ENCODE assay signal across 10 mouse cellular contexts in genomic region chr15:84298804-84299370, GRCm38 (mm10). TPM values are rescaled to one million over a fixed set of nuclear protein-coding genes. Genes with fewer than 3 reads are reported as not detected.
DNase-seq lines count a peak whose midpoint lies in the region; ATAC-seq and TF ChIP-seq lines count a peak whose summit lies in the region.
"Had no signal": no experiment of that assay in that cellular context is flagged by ENCODE, and none has a peak within 500 bp of the region (broad histone marks: within the 10 kb centered on the region; RNA-seq: fewer than 3 reads in every experiment).

No protein-coding gene starts in this region.

- ATAC-seq in hindbrain, postnatal 0 days: peak; percentile 33; the same call in 1 of the 2 replicates
- ATAC-seq in midbrain, embryonic 14.5 days (ENCODE audit: low FRiP score, low TSS enrichment): 0 out of 2 replicates have a peak, but pooled peaks have one; percentile 25

- peaks cover 13% of the 10 kb centered on the region; the same call in 1 of the 2 replicates for H3K36me3 ChIP-seq in embryonic facial prominence, embryonic 10.5 days (replicated peaks)
- H3K36me3 ChIP-seq in hindbrain, postnatal 0 days (ENCODE audit: insufficient read depth, low read length): no peaks in the 10 kb centered on the region
- H3K36me3 ChIP-seq in midbrain, embryonic 14.5 days (ENCODE audit: control insufficient read depth, insufficient read depth, low read length): no peaks in the 10 kb centered on the region
- H3K36me3 ChIP-seq: G1E; limb, embryonic 15.5 days had no signal

- WGBS in embryonic facial prominence, embryonic 10.5 days: 29% methylated on average over 13 of the region's 13 CpGs
- 14% methylated on average over 13 of the region's 13 CpGs for WGBS in hindbrain, postnatal 0 days
- WGBS in midbrain, embryonic 14.5 days: 9% methylated on average over 13 of the region's 13 CpGs

- H3K27me3 ChIP-seq in embryonic facial prominence, embryonic 10.5 days (replicated peaks; ENCODE audit: low read depth, poor library complexity, severe bottlenecking): peaks cover 34% of the 10 kb centered on the region
- no peaks in the 10 kb centered on the region for H3K27me3 ChIP-seq in hindbrain, postnatal 0 days (ENCODE audit: insufficient read depth, low read length)
- no peaks in the 10 kb centered on the region for H3K27me3 ChIP-seq in midbrain, embryonic 14.5 days (ENCODE audit: control insufficient read depth, insufficient read depth, low read length)

- no peak overlapping the region for H3K9ac ChIP-seq in hindbrain, postnatal 0 days (replicated peaks; ENCODE audit: low read length)
- no peak overlapping the region for H3K9ac ChIP-seq in midbrain, embryonic 14.5 days (replicated peaks; ENCODE audit: low read length)
- H3K9ac ChIP-seq: limb, embryonic 15.5 days had no signal

- no peak overlapping the region for H3K4me2 ChIP-seq in hindbrain, postnatal 0 days (ENCODE audit: low read depth, low read length)
- H3K4me2 ChIP-seq in midbrain, embryonic 14.5 days (ENCODE audit: low read length): peak overlapping the region; percentile 28
- H3K4me2 ChIP-seq: limb, embryonic 15.5 days had no signal

- H3K9me3 ChIP-seq in embryonic facial prominence, embryonic 10.5 days: no peaks in the 10 kb centered on the region
- no peaks in the 10 kb centered on the region for H3K9me3 ChIP-seq in hindbrain, postnatal 0 days (ENCODE audit: low read length)
- H3K9me3 ChIP-seq in midbrain, embryonic 14.5 days (ENCODE audit: control insufficient read depth, low read length): no peaks in the 10 kb centered on the region
- H3K9me3 ChIP-seq: limb, embryonic 15.5 days had no signal

- peak; percentile 62 for DNase-seq in layer of hippocampus, adult 11-12 months (ENCODE audit: low spot score)
- no peak for DNase-seq in layer of hippocampus, adult 9-10 months (ENCODE audit: low spot score)
- DNase-seq in embryonic facial prominence, embryonic 10.5 days (ENCODE audit: low spot score): peak; percentile 52
- DNase-seq in hindbrain, postnatal 0 days (ENCODE audit: low spot score): peak; percentile 81
- peak; percentile 84 for DNase-seq in midbrain, embryonic 14.5 days
- DNase-seq in testis, postnatal 10 days (ENCODE audit: low spot score): no peak
- no peak for DNase-seq in gastrocnemius, adult 2 months
- no peak for DNase-seq in urinary bladder, adult 18-20 months (ENCODE audit: low spot score in 2 of 2)

- H3K4me3 ChIP-seq in embryonic facial prominence, embryonic 10.5 days: no peak overlapping the region
- no peak overlapping the region for H3K4me3 ChIP-seq in hindbrain, postnatal 0 days (ENCODE audit: low read length)
- no peak overlapping the region for H3K4me3 ChIP-seq in midbrain, embryonic 14.5 days (replicated peaks; ENCODE audit: low read depth, low read length)
- H3K4me3 ChIP-seq in gastrocnemius, adult 2 months: no peak overlapping the region
- H3K4me3 ChIP-seq: limb, embryonic 15.5 days had no signal

- intact Hi-C loops in gastrocnemius, adult 2 months (cut with DNase I): no loop called here

- no peak for TF ChIP-seq CTCF in hindbrain, postnatal 0 days (IDR thresholded peaks at IDR 0.05; ENCODE audit: low read depth)
- no peak for TF ChIP-seq CTCF in gastrocnemius, adult 2 months (IDR thresholded peaks at IDR 0.05)

- H3K4me1 ChIP-seq in embryonic facial prominence, embryonic 10.5 days: peaks cover 70% of the 10 kb centered on the region
- H3K4me1 ChIP-seq in hindbrain, postnatal 0 days (ENCODE audit: insufficient read depth, low read length): peaks cover 49% of the 10 kb centered on the region
- peaks cover 61% of the 10 kb centered on the region for H3K4me1 ChIP-seq in midbrain, embryonic 14.5 days (ENCODE audit: control insufficient read depth, insufficient read depth, low read length)

- peak overlapping the region; percentile 72 for H3K27ac ChIP-seq in embryonic facial prominence, embryonic 10.5 days (replicated peaks)
- H3K27ac ChIP-seq in hindbrain, postnatal 0 days: no peak overlapping the region
- peak overlapping the region; percentile 78 for H3K27ac ChIP-seq in midbrain, embryonic 14.5 days (replicated peaks; ENCODE audit: low read depth, low read length)
- H3K27ac ChIP-seq in gastrocnemius, adult 2 months: no peak overlapping the region
- H3K27ac ChIP-seq: limb, embryonic 15.5 days had no signal

RNA-seq across cellular contexts. Expression of gene Parvg, which starts 24.9 kb away (rescaled TPM):
- polyA plus RNA-seq in embryonic facial prominence, embryonic 10.5 days (2016; fragmentation: Nextera tagmentation; extraction: Ambion mirVana): 0.70 and 1.0 TPM in 2 replicates
- total RNA-seq in hindbrain, postnatal 0 days (2014; rRNA removed): 1.1 and 1.4 TPM in 2 replicates
- polyA plus RNA-seq in hindbrain, postnatal 0 days (2015; fragmentation: Nextera tagmentation; extraction: Ambion mirVana): 1.8 and 1.9 TPM in 2 replicates
- 0.72 TPM in 2 replicates for polyA plus RNA-seq in midbrain, embryonic 14.5 days (2014; fragmentation: Nextera tagmentation; extraction: Ambion mirVana)
- total RNA-seq in gastrocnemius, adult 2 months (2021): under 1 TPM; 0.53 to 0.54 TPM
- total RNA-seq: G1E had no signal

Comparison
In these comparisons a context has a peak if more than half of its experiments do, and no peak if none do; other contexts are left out.
1. DNase-seq: peak in layer of hippocampus, adult 11-12 months (single experiment), embryonic facial prominence, embryonic 10.5 days (single experiment), hindbrain, postnatal 0 days (single experiment) and midbrain, embryonic 14.5 days (single experiment); none in layer of hippocampus, adult 9-10 months (single experiment), testis, postnatal 10 days (single experiment), gastrocnemius, adult 2 months (single experiment) and urinary bladder, adult 18-20 months (0 of 2).
2. H3K27ac ChIP-seq: peak in embryonic facial prominence, embryonic 10.5 days (single experiment) and midbrain, embryonic 14.5 days (single experiment); none in hindbrain, postnatal 0 days (single experiment) and gastrocnemius, adult 2 months (single experiment).